Mouse (Mus musculus): ENCODE data around the gene Efna2. TPM values are rescaled to one million over a fixed set of nuclear protein-coding genes. Genes with fewer than 3 reads are reported as not detected.

Efna2 gene
- polyA plus RNA-seq, 1 experiment = 57.2 TPM

DNA sequence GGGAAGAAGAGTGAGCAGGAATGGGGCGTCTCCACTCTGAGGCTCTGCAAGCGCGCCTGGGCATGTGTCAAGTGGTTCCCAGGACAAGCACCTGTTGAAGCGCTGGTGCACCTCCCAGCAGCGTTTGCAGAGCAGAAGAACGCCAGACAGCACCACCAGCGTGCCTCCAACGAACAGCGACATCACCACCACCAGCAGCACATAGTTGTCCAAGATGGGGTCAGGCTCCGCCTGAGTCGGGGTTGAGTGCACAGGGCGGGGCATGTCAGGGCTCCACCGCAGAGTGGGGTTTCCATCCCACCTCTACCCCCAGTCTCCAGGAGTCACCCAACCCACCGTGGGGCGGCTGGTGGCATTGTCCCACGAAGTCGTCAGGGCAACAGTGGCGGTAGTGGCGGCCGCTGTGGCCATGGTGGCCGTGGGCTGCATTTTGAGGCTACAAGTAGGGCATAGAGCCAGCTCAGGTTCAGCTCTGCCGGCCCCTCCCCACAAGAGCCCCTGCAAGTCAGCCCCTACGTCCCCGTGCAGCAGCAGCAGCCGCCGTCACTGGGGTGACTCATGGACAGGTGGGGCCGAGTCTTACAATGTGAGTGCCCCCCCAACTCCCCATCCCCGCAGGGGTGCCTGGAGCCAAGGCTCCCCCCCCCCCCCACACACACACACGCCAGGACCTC, 42.2 kb upstream of the Efna2 start:
- TF ChIP-seq POLR2A (IDR thresholded peaks at IDR 0.05; ENCODE audit: borderline replicate concordance, extremely low read depth, insufficient read depth, insufficient read length, poor library complexity, severe bottlenecking) (no peak), CTCF (IDR thresholded peaks at IDR 0.05; ENCODE audit: borderline replicate concordance, extremely low read depth, insufficient read depth, insufficient read length) (no peak)
- peak; percentile 79 for DNase-seq (ENCODE audit: low read depth)

DNA sequence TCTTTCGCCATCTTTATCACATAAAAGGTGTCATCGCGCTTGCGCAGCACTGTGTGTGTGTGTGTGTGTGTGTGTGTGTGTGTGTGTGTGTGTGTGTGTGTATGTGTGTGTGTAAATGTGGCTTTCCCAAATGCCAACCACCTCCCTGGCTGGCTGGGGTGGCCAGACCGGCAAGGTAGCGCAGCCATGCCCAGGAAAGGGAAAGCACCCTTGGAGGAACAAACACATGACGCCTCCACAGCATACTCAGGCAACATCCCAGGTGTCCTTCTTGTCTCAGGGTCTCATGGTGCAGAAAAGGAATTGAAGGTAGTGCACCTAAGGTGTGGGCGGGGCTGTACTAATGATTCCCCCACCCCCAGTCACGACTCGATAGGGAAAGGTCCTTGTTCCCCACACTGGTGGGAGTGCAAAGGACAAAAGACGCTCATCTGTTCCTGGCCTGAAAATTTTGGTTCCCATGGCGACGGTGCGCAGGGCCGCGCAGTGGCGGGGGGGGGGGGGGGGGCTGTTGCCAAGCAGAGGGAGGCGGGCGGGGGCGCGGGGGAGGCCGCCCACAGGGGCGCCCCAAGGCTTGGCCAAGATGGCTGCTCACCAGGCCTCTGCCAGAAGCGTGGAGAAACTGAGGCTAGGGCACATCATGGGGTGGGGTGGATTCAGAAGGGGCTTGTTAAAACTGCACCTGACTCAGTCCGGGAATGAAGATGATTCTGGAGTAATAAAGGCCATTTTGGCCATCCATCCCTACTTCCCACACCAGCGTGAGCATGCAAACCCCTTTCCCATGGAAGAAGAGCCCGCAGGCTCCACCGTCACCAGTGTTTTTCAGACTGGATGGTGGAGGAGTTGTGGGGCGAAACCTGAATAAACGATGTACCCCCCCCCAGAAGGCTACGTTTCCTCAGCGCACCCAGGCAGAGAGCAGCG, 41.4 kb upstream of the Efna2 start:
- TF ChIP-seq CTCF (IDR thresholded peaks at IDR 0.05; ENCODE audit: borderline replicate concordance, extremely low read depth, insufficient read depth, insufficient read length) (no peak), POLR2A (IDR thresholded peaks at IDR 0.05; ENCODE audit: borderline replicate concordance, extremely low read depth, insufficient read depth, insufficient read length, poor library complexity, severe bottlenecking) (0 out of 2 replicates have a peak, but pooled peaks have one; percentile 3)
- peak; percentile 79 for DNase-seq (ENCODE audit: low read depth)

- DNase-seq (ENCODE audit: low read depth) = peak; percentile 86
- TF ChIP-seq POLR2A (IDR thresholded peaks at IDR 0.05; ENCODE audit: borderline replicate concordance, extremely low read depth, insufficient read depth, insufficient read length, poor library complexity, severe bottlenecking) = peak; percentile 89
- TF ChIP-seq CTCF (IDR thresholded peaks at IDR 0.05; ENCODE audit: borderline replicate concordance, extremely low read depth, insufficient read depth, insufficient read length) = no peak
Measured at GRCm38 (mm10) chr10:80138553-80139438, 40.5 kb upstream of the Efna2 start, which contains the start of gene Atp5d. Atp5d (plus strand) TSS chr10:80138632.

DNA sequence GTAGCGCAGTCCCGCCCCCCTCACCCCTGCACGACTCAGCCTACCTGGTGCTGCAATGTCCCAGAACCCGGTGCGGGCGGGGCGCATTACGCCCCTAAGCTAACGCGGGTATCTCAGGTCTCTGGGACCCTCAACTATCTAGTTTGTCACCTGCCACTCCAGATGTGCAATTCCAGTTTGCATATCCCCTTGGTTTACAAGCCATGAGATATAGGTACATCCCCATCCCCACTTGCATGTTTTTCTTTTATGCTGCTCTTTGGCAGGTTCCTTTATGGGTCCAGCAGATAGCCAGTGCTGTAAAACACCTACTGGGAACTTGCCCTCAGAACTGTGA, 39.9 kb upstream of the Efna2 start:
- TF ChIP-seq CTCF (IDR thresholded peaks at IDR 0.05; ENCODE audit: borderline replicate concordance, extremely low read depth, insufficient read depth, insufficient read length) = no peak
- TF ChIP-seq POLR2A (IDR thresholded peaks at IDR 0.05; ENCODE audit: borderline replicate concordance, extremely low read depth, insufficient read depth, insufficient read length, poor library complexity, severe bottlenecking) = no peak
- DNase-seq (ENCODE audit: low read depth) = no peak

GRCm38 (mm10) chr10:80139975-80140665, 39.2 kb upstream of the Efna2 start:
- TF ChIP-seq POLR2A (IDR thresholded peaks at IDR 0.05; ENCODE audit: borderline replicate concordance, extremely low read depth, insufficient read depth, insufficient read length, poor library complexity, severe bottlenecking) (no peak), CTCF (IDR thresholded peaks at IDR 0.05; ENCODE audit: borderline replicate concordance, extremely low read depth, insufficient read depth, insufficient read length) (no peak)
- DNase-seq (ENCODE audit: low read depth) = no peak

- TF ChIP-seq POLR2A (IDR thresholded peaks at IDR 0.05; ENCODE audit: borderline replicate concordance, extremely low read depth, insufficient read depth, insufficient read length, poor library complexity, severe bottlenecking) (no peak), CTCF (IDR thresholded peaks at IDR 0.05; ENCODE audit: borderline replicate concordance, extremely low read depth, insufficient read depth, insufficient read length) (no peak)
- DNase-seq (ENCODE audit: low read depth) = no peak
Measured at GRCm38 (mm10) chr10:80140666-80141035, 38.6 kb upstream of the Efna2 start, which contains the start of gene Cbarp. Cbarp (minus strand) TSS chr10:80140835.

DNA sequence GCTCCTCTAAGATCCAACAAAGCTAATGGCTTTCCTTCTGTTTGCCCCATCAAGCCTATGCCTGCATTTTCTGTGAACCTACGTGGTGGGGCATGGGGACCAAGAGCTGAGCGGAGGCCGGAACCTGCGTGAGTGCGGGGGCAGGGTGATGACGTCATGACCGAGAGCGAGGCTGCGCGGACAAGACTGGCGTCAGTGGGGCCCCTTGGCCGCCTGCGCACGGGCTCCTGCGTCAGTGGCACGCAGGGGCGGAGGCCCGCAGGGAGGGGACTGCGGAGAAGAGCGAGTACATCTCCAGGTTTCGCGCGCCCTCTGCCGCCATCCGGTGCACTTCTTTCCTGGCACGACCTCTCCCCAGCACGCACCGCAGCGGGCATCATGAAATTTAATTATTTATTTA, 38.0 kb upstream of the Efna2 start:
- DNase-seq (ENCODE audit: low read depth) = peak; percentile 98
- TF ChIP-seq CTCF (IDR thresholded peaks at IDR 0.05; ENCODE audit: borderline replicate concordance, extremely low read depth, insufficient read depth, insufficient read length) (peak; percentile 50; the same call in 1 of the 2 replicates), POLR2A (IDR thresholded peaks at IDR 0.05; ENCODE audit: borderline replicate concordance, extremely low read depth, insufficient read depth, insufficient read length, poor library complexity, severe bottlenecking) (no peak)

- TF ChIP-seq CTCF (IDR thresholded peaks at IDR 0.05; ENCODE audit: borderline replicate concordance, extremely low read depth, insufficient read depth, insufficient read length) = no peak
- TF ChIP-seq POLR2A (IDR thresholded peaks at IDR 0.05; ENCODE audit: borderline replicate concordance, extremely low read depth, insufficient read depth, insufficient read length, poor library complexity, severe bottlenecking) = peak; percentile 62; the same call in 1 of the 2 replicates
- DNase-seq (ENCODE audit: low read depth) = peak; percentile 100
Measured at GRCm38 (mm10) chr10:80141786-80142529, 37.3 kb upstream of the Efna2 start.

GRCm38 (mm10) chr10:80142530-80142925, 36.8 kb upstream of the Efna2 start:
- no peak for TF ChIP-seq CTCF (IDR thresholded peaks at IDR 0.05; ENCODE audit: borderline replicate concordance, extremely low read depth, insufficient read depth, insufficient read length)
- TF ChIP-seq POLR2A (IDR thresholded peaks at IDR 0.05; ENCODE audit: borderline replicate concordance, extremely low read depth, insufficient read depth, insufficient read length, poor library complexity, severe bottlenecking) = no peak
- DNase-seq (ENCODE audit: low read depth) = no peak

DNA sequence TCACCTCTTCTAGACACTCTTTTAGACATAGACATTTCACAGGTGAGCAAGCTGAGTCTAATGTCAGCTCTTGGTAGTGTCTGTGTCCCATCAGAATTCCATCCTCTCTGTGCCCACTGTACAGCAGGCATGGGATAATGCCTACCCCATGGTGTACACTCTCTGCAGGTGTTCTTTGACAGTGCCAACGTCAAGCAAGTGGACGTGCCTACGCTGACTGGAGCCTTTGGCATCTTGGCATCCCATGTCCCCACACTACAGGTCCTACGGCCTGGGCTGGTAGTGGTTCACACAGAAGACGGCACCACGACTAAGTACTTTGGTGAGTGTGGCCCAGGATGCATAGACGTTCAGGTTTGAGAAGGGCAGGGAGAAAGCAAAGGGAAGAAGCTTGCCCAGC, 35.6 kb upstream of the Efna2 start:
- no peak for DNase-seq (ENCODE audit: low read depth)
- TF ChIP-seq CTCF (IDR thresholded peaks at IDR 0.05; ENCODE audit: borderline replicate concordance, extremely low read depth, insufficient read depth, insufficient read length) (no peak), POLR2A (IDR thresholded peaks at IDR 0.05; ENCODE audit: borderline replicate concordance, extremely low read depth, insufficient read depth, insufficient read length, poor library complexity, severe bottlenecking) (no peak)
